Mouse (Mus musculus) C2C12 (cell line): ENCODE measurements around the gene Samd4.

Experiments used
- CEBPB ChIP-seq: IDR thresholded peaks from one replicate; pipeline ENCODE4 v1.6.1; 2011; ENCODE audit warnings: low read depth, mild to moderate bottlenecking, control low read depth, moderate library complexity
- CTCF ChIP-seq: IDR thresholded peaks from one replicate; pipeline ENCODE4 v1.5.1; 2011; ENCODE audit not compliant: control insufficient read depth, insufficient read depth, insufficient read length
- MAX ChIP-seq: IDR thresholded peaks from one replicate; pipeline ENCODE4 v1.6.1; 2011; ENCODE audit warnings: mild to moderate bottlenecking, control low read depth
- MYOD1 ChIP-seq: IDR thresholded peaks from one replicate; pipeline ENCODE4 v1.6.1; 2011; ENCODE audit warnings: low read depth; ENCODE audit not compliant: control insufficient read depth, insufficient read length
- MYOG ChIP-seq: IDR thresholded peaks from one replicate; pipeline ENCODE4 v1.6.1; 2011; ENCODE audit not compliant: control insufficient read depth, insufficient read length; ENCODE audit errors: extremely low read depth
- USF1 ChIP-seq: IDR thresholded peaks from one replicate; pipeline ENCODE4 v1.6.1; 2011; ENCODE audit warnings: low read depth, mild to moderate bottlenecking, control low read depth, moderate library complexity

DNA sequence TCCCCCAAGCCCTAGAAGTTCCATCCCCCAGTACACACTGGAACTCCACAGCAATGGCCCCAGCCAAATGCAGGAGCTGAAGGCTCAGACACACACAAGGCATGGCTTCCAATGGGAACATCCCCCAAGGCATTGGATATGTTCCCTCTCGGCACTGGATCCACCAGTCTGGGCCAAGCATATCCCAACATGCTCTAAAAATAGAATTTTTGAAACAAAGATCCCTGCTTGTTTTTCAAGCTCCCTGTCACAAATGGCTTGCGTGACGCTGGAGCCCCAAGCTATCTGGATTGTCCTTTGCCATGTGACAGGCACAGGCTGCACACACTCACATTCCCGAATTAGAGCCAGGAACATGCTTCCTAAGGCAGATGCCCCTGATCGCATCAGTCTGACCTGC lies 213.7 kb downstream of the Samd4 start:
- TF ChIP-seq MYOD1 (no peak), CTCF (no peak), USF1 (no peak), MAX (no peak), MYOG (no peak), CEBPB (no peak)
